Mouse (Mus musculus) erythroblast, embryonic 14.5 days (primary cell): ENCODE results near the gene Dmrta2.

Source experiments
- GATA1 ChIP-seq: IDR thresholded peaks from 2 replicates; pipeline ENCODE4 v1.6.1; 2012; ENCODE audit warnings: low read length, inconsistent platforms, mixed read lengths
- TAL1 ChIP-seq: IDR thresholded peaks from 3 replicates; pipeline ENCODE4 v1.6.1; 2012; ENCODE audit warnings: low read length, inconsistent platforms, mixed read lengths

DNA sequence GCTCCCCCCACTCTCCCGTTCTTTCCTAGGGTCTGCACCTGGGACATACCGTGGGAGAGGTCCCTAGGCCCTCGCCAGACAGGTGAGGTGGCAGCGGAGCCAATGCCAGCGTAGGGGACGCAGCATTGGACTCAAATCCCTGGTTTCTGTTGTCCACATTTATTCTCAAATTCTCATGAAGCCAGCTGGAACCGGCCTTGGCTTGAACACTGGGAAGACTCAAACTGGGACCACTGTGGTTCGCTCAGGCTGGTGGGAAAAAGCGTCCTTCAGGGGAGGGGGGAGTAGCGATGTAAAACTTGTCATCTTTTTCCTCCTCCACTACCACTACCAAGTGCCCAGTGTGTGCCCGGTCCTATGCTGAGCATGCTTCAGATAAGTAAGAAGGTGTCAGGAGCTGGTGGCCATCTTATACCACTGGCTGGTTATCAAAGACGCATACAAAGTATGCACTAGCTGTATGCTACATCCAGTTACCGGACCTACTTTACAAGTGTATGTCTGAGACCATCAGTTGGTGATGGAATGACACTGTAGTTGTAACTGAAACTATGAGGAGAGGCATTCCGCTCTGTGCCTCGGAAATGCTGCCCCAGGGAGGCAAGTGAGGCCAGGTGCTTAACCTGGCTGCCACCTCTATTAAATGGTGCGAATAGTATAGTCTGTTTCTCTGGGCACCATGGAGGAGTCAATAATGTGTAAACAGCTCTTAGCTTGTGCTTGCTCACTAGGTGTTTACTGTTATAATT lies 7.7 kb downstream of the Dmrta2 start:
- TF ChIP-seq TAL1 (no peak), GATA1 (no peak)
